In genomic region chr2:144134575-144134958, GRCm38 (mm10) we compare ENCODE assay signal across 8 mouse cellular contexts.
DNase-seq lines count a peak whose midpoint lies in the region; ATAC-seq lines count a peak whose summit lies in the region.

No protein-coding gene starts in this region.

- ATAC-seq in hindbrain, embryonic 16.5 days, result peak; percentile 30; the same call in 1 of the 2 replicates
- no peak for ATAC-seq in hindbrain, embryonic 14.5 days (ENCODE audit: low FRiP score)
- no peak for ATAC-seq in embryonic facial prominence, embryonic 12.5 days (ENCODE audit: insufficient number of reproducible peaks, insufficient read depth, low FRiP score, low TSS enrichment)
- ATAC-seq in forebrain, embryonic 11.5 days (replicated peaks; ENCODE audit: low FRiP score), result no peak

- no peaks in the 10 kb centered on the region for H3K4me1 ChIP-seq in hindbrain, embryonic 16.5 days (ENCODE audit: control insufficient read depth, insufficient read depth, low read depth, low read length)
- H3K4me1 ChIP-seq in hindbrain, embryonic 14.5 days (replicated peaks; ENCODE audit: control insufficient read depth, insufficient read depth, low read length), result no peaks in the 10 kb centered on the region
- H3K4me1 ChIP-seq in embryonic facial prominence, embryonic 12.5 days, result peaks cover 23% of the 10 kb centered on the region; the same call in 1 of the 2 replicates
- H3K4me1 ChIP-seq in forebrain, embryonic 11.5 days (replicated peaks; ENCODE audit: control insufficient read depth, insufficient read depth, low read length), result no peaks in the 10 kb centered on the region; the same call in 1 of the 2 replicates

- 75% methylated on average over 9 of the region's 9 CpGs for WGBS in hindbrain, embryonic 16.5 days
- 69% methylated on average over 9 of the region's 9 CpGs for WGBS in hindbrain, embryonic 14.5 days
- 59% methylated on average over 9 of the region's 9 CpGs for WGBS in embryonic facial prominence, embryonic 12.5 days
- 72% methylated on average over 9 of the region's 9 CpGs for WGBS in forebrain, embryonic 11.5 days

- H3K4me3 ChIP-seq in hindbrain, embryonic 16.5 days (ENCODE audit: low read length), result no peak overlapping the region
- H3K4me3 ChIP-seq in hindbrain, embryonic 14.5 days (replicated peaks; ENCODE audit: low read length), result no peak overlapping the region
- no peak overlapping the region for H3K4me3 ChIP-seq in embryonic facial prominence, embryonic 12.5 days
- no peak overlapping the region for H3K4me3 ChIP-seq in forebrain, embryonic 11.5 days (ENCODE audit: low read depth, low read length)

- H3K36me3 ChIP-seq in hindbrain, embryonic 16.5 days (ENCODE audit: control insufficient read depth, insufficient read depth, low read length), result no peaks in the 10 kb centered on the region
- no peaks in the 10 kb centered on the region for H3K36me3 ChIP-seq in hindbrain, embryonic 14.5 days (replicated peaks; ENCODE audit: control insufficient read depth, insufficient read depth)
- no peaks in the 10 kb centered on the region for H3K36me3 ChIP-seq in embryonic facial prominence, embryonic 12.5 days
- no peaks in the 10 kb centered on the region for H3K36me3 ChIP-seq in forebrain, embryonic 11.5 days (ENCODE audit: control insufficient read depth, insufficient read depth, low read length)

- H3K9ac ChIP-seq in hindbrain, embryonic 16.5 days (ENCODE audit: low read depth, low read length), result no peak overlapping the region
- no peak overlapping the region for H3K9ac ChIP-seq in hindbrain, embryonic 14.5 days
- no peak overlapping the region for H3K9ac ChIP-seq in embryonic facial prominence, embryonic 12.5 days
- no peak overlapping the region for H3K9ac ChIP-seq in forebrain, embryonic 11.5 days (ENCODE audit: low read length)

- no peak for DNase-seq in hindbrain, embryonic 14.5 days (ENCODE audit: low spot score)
- DNase-seq in heart, postnatal 25 days (ENCODE audit: low spot score), result peak; percentile 67
- DNase-seq in lung, postnatal 36 days, result peak; percentile 48
- DNase-seq in cerebellum, adult 9-10 months, result no peak
- no peak for DNase-seq in forebrain, embryonic 11.5 days (ENCODE audit: low spot score)
- DNase-seq in layer of hippocampus, adult 8-10 months (ENCODE audit: low spot score in 2 of 2), result no peak

- no peak overlapping the region for H3K4me2 ChIP-seq in hindbrain, embryonic 16.5 days (ENCODE audit: low read length)
- H3K4me2 ChIP-seq in hindbrain, embryonic 14.5 days (replicated peaks), result no peak overlapping the region
- no peak overlapping the region for H3K4me2 ChIP-seq in embryonic facial prominence, embryonic 12.5 days (replicated peaks)
- H3K4me2 ChIP-seq in forebrain, embryonic 11.5 days (ENCODE audit: low read depth, low read length, severe bottlenecking), result no peak overlapping the region

- no peaks in the 10 kb centered on the region for H3K27me3 ChIP-seq in hindbrain, embryonic 16.5 days (replicated peaks; ENCODE audit: control insufficient read depth, insufficient read depth, low read length)
- H3K27me3 ChIP-seq in hindbrain, embryonic 14.5 days (ENCODE audit: control insufficient read depth, insufficient read depth, low read length), result no peaks in the 10 kb centered on the region
- no peaks in the 10 kb centered on the region for H3K27me3 ChIP-seq in embryonic facial prominence, embryonic 12.5 days
- no peaks in the 10 kb centered on the region for H3K27me3 ChIP-seq in forebrain, embryonic 11.5 days (ENCODE audit: control insufficient read depth, insufficient read depth, low read length)

- intact Hi-C loops in heart, postnatal 25 days (cut with DNase I), result no loop called here

- peak overlapping the region; percentile 12; the same call in 1 of the 2 replicates for H3K27ac ChIP-seq in hindbrain, embryonic 16.5 days (ENCODE audit: low read depth, low read length)
- H3K27ac ChIP-seq in hindbrain, embryonic 14.5 days, result no peak overlapping the region
- peak overlapping the region; percentile 18; the same call in 1 of the 2 replicates for H3K27ac ChIP-seq in embryonic facial prominence, embryonic 12.5 days
- no peak overlapping the region for H3K27ac ChIP-seq in forebrain, embryonic 11.5 days (ENCODE audit: low read depth, low read length)

- no peaks in the 10 kb centered on the region for H3K9me3 ChIP-seq in hindbrain, embryonic 16.5 days (ENCODE audit: control insufficient read depth, low read length)
- H3K9me3 ChIP-seq in hindbrain, embryonic 14.5 days (ENCODE audit: control insufficient read depth, low read length), result no peaks in the 10 kb centered on the region
- no peaks in the 10 kb centered on the region for H3K9me3 ChIP-seq in embryonic facial prominence, embryonic 12.5 days
- no peaks in the 10 kb centered on the region for H3K9me3 ChIP-seq in forebrain, embryonic 11.5 days (ENCODE audit: control insufficient read depth, low read length)

Comparison
In these comparisons a context has a peak if more than half of its experiments do, and no peak if none do; other contexts are left out.
1. H3K27ac ChIP-seq: peak in hindbrain, embryonic 16.5 days (single experiment) and embryonic facial prominence, embryonic 12.5 days (single experiment); none in hindbrain, embryonic 14.5 days (single experiment) and forebrain, embryonic 11.5 days (single experiment).
2. DNase-seq: peak in heart, postnatal 25 days (single experiment) and lung, postnatal 36 days (single experiment); none in hindbrain, embryonic 14.5 days (single experiment), cerebellum, adult 9-10 months (single experiment), forebrain, embryonic 11.5 days (single experiment) and layer of hippocampus, adult 8-10 months (0 of 2).